Mouse (Mus musculus): ENCODE data around the gene Rack1. TPM values are rescaled to one million over a fixed set of nuclear protein-coding genes. Genes with fewer than 3 reads are reported as not detected.
A peak's percentile ranks its signal among the peaks of the same experiment; 100 is the strongest.

Gene Rack1
- polyA plus RNA-seq, 1 experiment: 2,044 TPM

GRCm38 (mm10) chr11:48852190-48852589 is 52.1 kb downstream of the Rack1 start:
- no peak for TF ChIP-seq POLR2A (IDR thresholded peaks at IDR 0.05; ENCODE audit: insufficient read depth, low read length)
- no peak for TF ChIP-seq EP300 (IDR thresholded peaks at IDR 0.05; ENCODE audit: insufficient read depth, low read depth, low read length)
- TF ChIP-seq CTCF (IDR thresholded peaks at IDR 0.05; ENCODE audit: low read depth, low read length): no peak
- H3K9me3 ChIP-seq (replicated peaks; ENCODE audit: control insufficient read depth, insufficient read depth, low read length, poor library complexity, severe bottlenecking): no peaks in the 10 kb centered on the region
- no peak overlapping the region for H3K27ac ChIP-seq (ENCODE audit: insufficient read depth, low read length)
- 0 out of 2 replicates have a peak, but pooled peaks cover 2% of the 10 kb centered on the region for H3K27me3 ChIP-seq (ENCODE audit: control insufficient read depth, insufficient read depth, low read length, poor library complexity, severe bottlenecking)
- H3K36me3 ChIP-seq (ENCODE audit: control insufficient read depth, insufficient read depth, low read length, poor library complexity, severe bottlenecking): no peaks in the 10 kb centered on the region
- H3K4me3 ChIP-seq (ENCODE audit: low read depth, low read length): no peak overlapping the region
- H3K9ac ChIP-seq (ENCODE audit: low read depth, poor library complexity, severe bottlenecking): no peak overlapping the region
- H3K4me1 ChIP-seq (ENCODE audit: control insufficient read depth, insufficient read depth, low read length): no peaks in the 10 kb centered on the region

GRCm38 (mm10) chr11:48852624-48853473 is 52.7 kb downstream of the Rack1 start:
- no peak for TF ChIP-seq POLR2A (IDR thresholded peaks at IDR 0.05; ENCODE audit: insufficient read depth, low read length)
- no peak for TF ChIP-seq CTCF (IDR thresholded peaks at IDR 0.05; ENCODE audit: low read depth, low read length)
- no peak for TF ChIP-seq EP300 (IDR thresholded peaks at IDR 0.05; ENCODE audit: insufficient read depth, low read depth, low read length)
- Histone ChIP-seq H3K9ac (ENCODE audit: low read depth, poor library complexity, severe bottlenecking) (peak overlapping the region; percentile 72), H3K27me3 (ENCODE audit: control insufficient read depth, insufficient read depth, low read length, poor library complexity, severe bottlenecking) (0 out of 2 replicates have a peak, but pooled peaks cover 2% of the 10 kb centered on the region), H3K4me3 (ENCODE audit: low read depth, low read length) (peak overlapping the region; percentile 98), H3K4me1 (ENCODE audit: control insufficient read depth, insufficient read depth, low read length) (no peaks in the 10 kb centered on the region), H3K9me3 (replicated peaks; ENCODE audit: control insufficient read depth, insufficient read depth, low read length, poor library complexity, severe bottlenecking) (no peaks in the 10 kb centered on the region), H3K36me3 (ENCODE audit: control insufficient read depth, insufficient read depth, low read length, poor library complexity, severe bottlenecking) (no peaks in the 10 kb centered on the region), H3K27ac (ENCODE audit: insufficient read depth, low read length) (no peak overlapping the region)

DNA sequence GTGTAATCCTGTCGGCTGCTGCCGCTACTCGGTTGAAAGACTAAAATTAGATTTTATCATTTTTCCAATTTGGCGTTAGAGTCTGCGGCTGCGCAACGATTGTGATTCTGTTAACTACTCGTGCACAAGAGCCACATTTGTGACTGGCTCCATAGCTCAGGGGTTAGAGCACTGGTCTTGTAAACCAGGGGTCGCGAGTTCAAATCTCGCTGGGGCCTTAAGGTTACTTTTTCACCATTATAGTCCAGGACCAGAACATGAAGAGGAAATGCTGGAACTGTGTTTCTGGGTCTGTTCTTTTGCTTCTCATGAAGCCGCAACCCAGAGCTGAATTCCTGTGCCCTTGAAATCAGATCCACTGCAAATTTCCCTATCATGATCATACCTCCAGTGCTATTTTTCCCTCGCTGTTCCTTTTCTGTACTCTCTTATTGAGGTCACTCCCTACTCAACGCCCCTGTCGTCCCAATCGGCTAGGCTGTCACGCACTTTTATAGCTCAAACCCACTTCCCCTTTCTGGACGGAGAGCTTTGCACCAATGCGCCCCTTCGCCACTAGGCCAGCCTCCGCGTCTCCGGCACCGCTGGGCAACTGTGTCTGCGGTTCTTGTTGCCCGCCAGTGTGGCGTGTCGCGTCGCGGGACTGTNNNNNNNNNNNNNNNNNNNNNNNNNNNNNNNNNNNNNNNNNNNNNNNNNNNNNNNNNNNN is 53.5 kb downstream of the Rack1 start:
- Histone ChIP-seq H3K4me1 (ENCODE audit: control insufficient read depth, insufficient read depth, low read length) (no peaks in the 10 kb centered on the region), H3K27me3 (ENCODE audit: control insufficient read depth, insufficient read depth, low read length, poor library complexity, severe bottlenecking) (0 out of 2 replicates have a peak, but pooled peaks cover 2% of the 10 kb centered on the region), H3K9ac (ENCODE audit: low read depth, poor library complexity, severe bottlenecking) (peak overlapping the region; percentile 72), H3K27ac (ENCODE audit: insufficient read depth, low read length) (no peak overlapping the region), H3K36me3 (ENCODE audit: control insufficient read depth, insufficient read depth, low read length, poor library complexity, severe bottlenecking) (no peaks in the 10 kb centered on the region), H3K9me3 (replicated peaks; ENCODE audit: control insufficient read depth, insufficient read depth, low read length, poor library complexity, severe bottlenecking) (no peaks in the 10 kb centered on the region), H3K4me3 (ENCODE audit: low read depth, low read length) (peak overlapping the region; percentile 98)
- TF ChIP-seq POLR2A (IDR thresholded peaks at IDR 0.05; ENCODE audit: insufficient read depth, low read length) (no peak), EP300 (IDR thresholded peaks at IDR 0.05; ENCODE audit: insufficient read depth, low read depth, low read length) (no peak), CTCF (IDR thresholded peaks at IDR 0.05; ENCODE audit: low read depth, low read length) (no peak)

Other genes starting within 250 kb of the Rack1 start
- gene Trim41, start 17.0 kb downstream of the Rack1 start, polyA plus RNA-seq (2011; ENCODE audit: insufficient read depth, insufficient read length, low read depth, missing spikeins): 29.6 and 32.2 TPM in 2 replicates
- gene Trim7, start 25.8 kb downstream of the Rack1 start, polyA plus RNA-seq (2011; ENCODE audit: insufficient read depth, insufficient read length, low read depth, missing spikeins): 8.1 and 8.7 TPM in 2 replicates
- gene Gm12184, start 26.3 kb downstream of the Rack1 start, polyA plus RNA-seq (2011; ENCODE audit: insufficient read depth, insufficient read length, low read depth, missing spikeins): 88.5 and 95.4 TPM in 2 replicates
- 18.5 and 20.1 TPM in 2 replicates for gene Irgm1, start 71.4 kb downstream of the Rack1 start, polyA plus RNA-seq (2011; ENCODE audit: insufficient read depth, insufficient read length, low read depth, missing spikeins)
- 0.27 TPM in 1 of 2 replicates, not detected in the other for gene Gm5431, start 101.9 kb downstream of the Rack1 start, polyA plus RNA-seq (2011; ENCODE audit: insufficient read depth, insufficient read length, low read depth, missing spikeins)
- 4.0 and 5.7 TPM in 2 replicates for gene Psme2b, start 145.9 kb downstream of the Rack1 start, polyA plus RNA-seq (2011; ENCODE audit: insufficient read depth, insufficient read length, low read depth, missing spikeins)
- not detected in 2 replicates for gene Olfr56, start 178.6 kb downstream of the Rack1 start, polyA plus RNA-seq (2011; ENCODE audit: insufficient read depth, insufficient read length, low read depth, missing spikeins)
- not detected in 2 replicates for gene 9930111J21Rik1, start 179.1 kb downstream of the Rack1 start, polyA plus RNA-seq (2011; ENCODE audit: insufficient read depth, insufficient read length, low read depth, missing spikeins)
- gene Gm12185, start 191.9 kb downstream of the Rack1 start, polyA plus RNA-seq (2011; ENCODE audit: insufficient read depth, insufficient read length, low read depth, missing spikeins): not detected in 2 replicates
- gene Tgtp1, start 193.8 kb downstream of the Rack1 start, polyA plus RNA-seq (2011; ENCODE audit: insufficient read depth, insufficient read length, low read depth, missing spikeins): 1.6 and 1.9 TPM in 2 replicates

Measured in ES-Bruce4 (cell line).